Mouse (Mus musculus) monocyte, adult 5-6 weeks (primary cell): ENCODE measurements around the gene Psmd3. TPM values are rescaled to one million over a fixed set of nuclear protein-coding genes. Genes with fewer than 3 reads are reported as not detected.

ENCODE experiments used
- ATAC-seq: fragments of 153-309, 156-312 bp; replicated peaks from 2 replicates; pipeline ENCODE4 v1.8.0; 2017; ENCODE audit warnings: mild to moderate bottlenecking; ENCODE audit not compliant: low TSS enrichment, insufficient number of reproducible peaks, severe bottlenecking, poor library complexity, low FRiP score
- total RNA-seq: library from RNA; stranded (forward); fragments of 200-1000, 200-491, 200-594 nt; gene quantifications from 3 replicates; pipeline ENCODE4 v1.2.3, GENCODE M21; 2017

Psmd3 gene
- total RNA-seq, 1 experiment from 2014 or later: 37.4 TPM

- ATAC-seq: no peak
Measured at GRCm38 (mm10) chr11:98682811-98683210, 457 bp downstream of the Psmd3 start.

DNA sequence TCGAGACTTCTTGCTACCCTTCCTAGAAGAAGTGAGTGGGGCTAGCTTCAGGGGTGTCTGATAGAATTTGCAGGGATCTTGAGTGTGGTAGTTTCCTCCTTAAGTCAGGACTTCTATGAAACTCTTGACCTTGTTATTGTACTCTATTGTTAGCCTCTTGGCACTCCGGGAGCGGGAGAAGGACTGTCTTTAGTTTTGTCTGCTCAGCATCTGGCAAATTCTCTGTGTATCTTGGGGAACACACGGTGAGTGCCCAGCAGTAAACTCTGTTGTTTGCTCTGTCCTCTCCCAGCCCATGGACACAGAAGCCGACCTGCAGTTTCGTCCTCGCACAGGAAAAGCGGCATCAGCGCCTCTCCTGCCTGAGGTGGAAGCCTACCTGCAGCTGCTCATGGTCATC is 3.3 kb downstream of the Psmd3 start:
- no peak for ATAC-seq

DNA sequence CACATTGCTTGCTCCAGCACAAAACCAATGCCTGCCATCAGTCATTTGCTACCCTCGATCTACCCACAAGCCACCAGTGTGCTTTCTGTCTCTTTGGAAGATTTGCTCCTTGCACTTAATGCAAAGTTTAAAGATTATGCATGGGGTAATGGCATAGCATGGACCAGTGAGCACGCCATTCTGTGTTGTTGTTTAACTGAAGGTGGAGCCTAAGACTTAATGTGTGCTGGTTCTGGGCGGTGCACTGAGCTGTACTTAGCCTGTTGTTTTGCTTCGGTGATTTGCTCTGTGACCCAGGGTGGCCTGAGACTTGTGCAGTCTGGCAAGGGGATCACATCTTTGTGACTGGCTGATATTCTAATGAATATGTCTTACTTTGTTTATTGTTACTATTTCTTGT is 4.6 kb downstream of the Psmd3 start:
- no peak for ATAC-seq

DNA sequence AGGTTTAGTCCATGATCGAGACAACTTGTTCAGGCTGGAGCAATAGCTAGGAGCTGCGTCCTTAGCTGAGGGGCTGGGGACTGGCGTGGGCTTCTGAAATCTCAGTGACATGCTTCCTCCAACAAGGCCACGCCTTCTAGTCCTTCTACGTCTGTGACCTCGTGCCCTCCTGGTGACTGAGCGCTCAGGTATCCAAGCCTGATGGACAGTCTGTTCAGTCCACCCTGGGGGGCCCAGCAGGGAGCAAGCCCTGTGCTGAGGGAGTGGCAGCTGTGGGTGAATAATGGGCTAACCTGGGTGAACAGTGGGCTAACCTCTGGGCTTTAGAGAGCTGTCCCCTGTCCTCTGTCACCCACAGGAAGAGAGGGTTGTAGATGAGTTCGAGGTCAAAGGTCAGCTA is 5.7 kb downstream of the Psmd3 start:
- no peak for ATAC-seq

- ATAC-seq: no peak
Measured at GRCm38 (mm10) chr11:98693201-98693600, 10.8 kb downstream of the Psmd3 start.

DNA sequence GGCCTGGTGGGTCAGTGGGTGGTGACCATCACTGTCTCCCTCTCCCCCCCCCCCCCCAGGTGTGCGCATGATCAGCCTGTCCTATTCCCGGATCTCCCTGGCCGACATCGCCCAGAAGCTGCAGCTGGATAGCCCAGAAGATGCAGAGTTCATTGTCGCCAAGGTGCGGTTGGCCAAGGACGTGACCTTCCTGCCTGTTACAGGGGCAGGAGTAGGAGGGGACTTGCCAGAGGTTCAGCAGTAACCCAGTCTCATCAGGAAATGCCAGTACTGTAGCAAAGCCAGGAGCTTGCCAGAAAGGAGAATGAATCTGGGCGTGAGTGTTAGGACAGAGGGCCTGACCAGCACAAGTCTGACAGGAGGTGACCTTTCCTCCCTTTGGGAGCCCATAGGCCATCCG is 11.4 kb downstream of the Psmd3 start:
- ATAC-seq: no peak

DNA sequence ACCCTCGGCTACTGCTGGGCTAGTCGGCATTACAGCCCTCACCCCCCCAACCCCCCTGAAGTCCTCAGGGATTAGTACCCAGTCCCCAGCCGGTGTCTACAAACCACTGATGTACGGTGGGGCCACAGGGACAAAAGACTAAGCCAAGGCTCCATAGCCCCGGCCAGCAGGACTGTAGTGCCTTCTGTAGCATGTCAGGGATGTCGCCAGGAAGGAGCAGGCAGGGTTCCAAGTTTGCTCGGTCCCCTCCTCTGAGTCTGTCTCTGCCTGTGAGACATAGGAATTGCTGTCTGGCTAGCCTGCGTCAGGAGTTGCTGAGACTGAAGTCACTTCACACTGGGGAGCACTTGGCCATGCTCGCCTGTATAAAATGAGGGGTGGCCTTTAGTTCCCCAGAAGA is 11.9 kb downstream of the Psmd3 start:
- no peak for ATAC-seq

GRCm38 (mm10) chr11:98695408-98695807 is 13.1 kb downstream of the Psmd3 start:
- no peak for ATAC-seq

DNA sequence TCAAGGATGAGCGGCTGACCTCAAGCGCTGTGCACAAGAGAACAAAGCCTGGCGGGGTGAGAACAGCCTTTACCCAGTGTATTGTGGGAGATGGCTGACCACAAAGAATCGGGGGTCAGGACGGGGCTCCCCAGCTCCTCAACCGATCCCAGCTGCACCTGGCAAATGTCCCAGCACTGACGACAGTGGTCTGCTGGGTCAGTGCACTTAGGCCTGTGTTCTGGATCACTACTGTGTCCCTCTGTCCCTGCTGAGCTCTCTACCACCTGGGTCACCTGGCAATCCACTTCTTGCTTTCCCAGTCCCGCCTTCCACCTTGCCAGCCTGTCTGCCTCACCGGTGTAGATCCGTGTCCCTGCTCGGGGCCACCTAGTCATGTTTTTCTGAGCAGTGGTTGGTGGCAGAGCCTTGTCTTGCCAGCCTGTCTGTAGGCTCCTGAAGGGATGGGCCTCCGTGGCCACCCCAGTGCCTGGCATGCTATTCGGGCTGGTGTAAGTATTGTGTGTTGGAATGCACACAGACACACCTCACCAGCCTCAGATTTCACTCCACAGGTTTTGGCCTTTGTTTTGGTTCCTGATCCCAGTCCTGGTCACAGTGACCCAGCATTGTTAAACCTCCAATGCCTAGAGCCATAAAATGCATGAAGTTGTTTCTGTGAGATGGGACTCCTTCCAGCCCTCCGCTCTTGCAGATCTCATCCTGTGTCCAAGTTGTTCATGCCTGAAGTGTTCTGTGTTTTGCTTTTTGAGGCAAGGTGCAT is 14.3 kb downstream of the Psmd3 start:
- no peak for ATAC-seq

GRCm38 (mm10) chr11:98697225-98697624 is 14.9 kb downstream of the Psmd3 start:
- ATAC-seq: no peak

GRCm38 (mm10) chr11:98698849-98699640 is 16.7 kb downstream of the Psmd3 start:
- no peak for ATAC-seq

DNA sequence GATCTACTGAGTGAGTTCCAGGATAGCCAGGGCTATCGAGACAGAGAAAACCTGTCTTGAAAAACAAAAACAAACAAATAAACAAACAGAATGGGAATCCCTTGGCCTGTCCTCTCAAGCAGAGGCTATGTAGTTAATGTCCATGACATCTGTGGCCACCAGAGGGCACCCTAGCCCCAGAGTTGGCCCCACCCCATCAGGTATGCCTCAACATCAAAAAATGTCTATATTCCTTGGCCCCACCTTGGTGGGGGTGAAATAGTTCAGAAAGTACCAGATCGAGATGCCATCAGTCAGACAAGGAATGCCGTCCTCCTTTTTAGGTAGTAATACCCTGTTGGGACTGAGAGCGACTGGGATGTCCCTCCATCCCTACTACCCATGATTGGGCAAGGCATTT is 17.6 kb downstream of the Psmd3 start:
- ATAC-seq: peak; percentile 72

DNA sequence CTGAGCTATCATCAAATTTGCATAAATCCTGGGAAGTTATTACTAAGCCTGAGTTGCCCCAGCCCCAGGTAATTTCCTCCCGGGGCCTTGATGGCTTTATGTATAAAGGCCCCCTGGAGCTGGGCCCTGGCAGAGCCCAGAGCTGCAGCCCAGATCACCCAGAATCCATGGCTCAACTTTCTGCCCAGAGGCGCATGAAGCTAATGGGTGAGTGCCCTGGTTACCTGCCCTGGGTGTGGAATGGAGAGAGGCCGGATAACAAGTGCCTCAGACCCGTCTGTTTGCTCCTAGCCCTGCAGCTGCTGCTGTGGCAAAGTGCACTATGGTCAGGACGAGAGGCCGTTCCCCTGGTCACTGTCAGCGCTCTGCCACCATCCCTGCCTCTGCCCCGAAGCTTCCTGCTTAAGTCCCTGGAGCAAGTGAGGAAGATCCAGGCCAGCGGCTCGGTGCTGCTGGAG is 18.9 kb downstream of the Psmd3 start, which contains the start of gene Csf3:
Csf3 (plus strand) TSS at position 51 of the 458 bp plus-strand sequence.
- no peak for ATAC-seq

GRCm38 (mm10) chr11:98702323-98702722 is 20.0 kb downstream of the Psmd3 start:
- ATAC-seq: no peak

DNA sequence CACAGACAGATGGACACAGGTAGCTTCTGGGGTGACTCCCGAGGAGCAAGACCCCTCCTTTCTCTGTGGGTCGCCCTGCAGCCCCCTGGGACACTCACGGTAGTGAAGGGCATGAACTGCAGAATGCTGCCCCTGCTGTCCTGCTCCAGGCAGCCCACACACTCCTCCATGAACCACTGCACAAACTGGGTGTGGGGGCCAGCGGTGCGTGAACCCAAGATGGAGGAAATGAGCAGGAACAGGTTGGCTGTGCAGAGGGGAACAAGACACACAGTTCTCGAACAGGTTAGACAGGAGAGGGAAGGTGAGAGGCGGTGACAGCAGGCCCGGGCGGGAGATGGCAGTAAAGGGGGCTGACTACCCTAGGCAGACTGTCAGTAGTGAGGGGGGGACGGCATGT is 22.7 kb downstream of the Psmd3 start:
- ATAC-seq: no peak

DNA sequence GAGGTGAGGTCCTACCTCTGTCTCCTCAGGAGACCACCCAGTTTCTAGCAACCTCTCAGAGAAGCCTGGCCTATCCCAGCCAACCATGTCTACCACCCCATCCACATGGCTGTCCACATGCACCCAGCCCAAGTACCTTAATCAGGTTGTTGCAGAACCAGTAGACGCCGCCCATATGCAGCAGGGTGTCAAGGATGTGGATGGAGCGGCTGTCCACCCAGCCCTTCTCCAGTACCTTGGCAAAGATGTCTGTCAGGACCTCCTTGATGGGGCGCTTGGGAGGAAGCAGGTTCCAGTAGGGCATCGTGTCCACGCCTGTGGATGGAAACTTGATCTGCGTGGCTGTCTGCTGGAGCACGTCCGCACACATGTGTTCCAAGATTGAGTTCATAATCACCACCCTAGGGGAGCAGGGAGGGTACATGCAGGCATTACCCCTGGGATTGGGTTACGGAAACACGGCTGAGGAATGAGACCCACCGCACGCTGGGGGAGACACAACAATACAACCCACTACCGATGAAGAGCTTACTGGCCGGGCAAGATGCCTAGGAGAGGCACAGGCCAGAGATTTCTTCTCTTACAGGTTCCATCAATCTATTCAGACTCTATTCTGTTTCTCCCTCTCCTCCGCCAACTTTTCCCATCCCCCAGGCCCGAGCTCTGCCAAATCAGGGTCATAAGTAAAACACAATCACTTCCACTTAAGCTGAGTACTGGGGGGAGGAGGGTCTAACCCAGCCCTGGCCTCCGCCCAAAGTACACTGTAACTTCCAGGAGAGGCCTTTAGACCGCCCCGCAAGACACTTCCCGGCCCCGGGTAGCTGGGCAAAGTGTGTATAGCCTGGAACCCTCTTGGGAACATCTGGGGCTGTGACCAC is 25.3 kb downstream of the Psmd3 start:
- no peak for ATAC-seq

- peak; percentile 20; the same call in 1 of the 2 replicates for ATAC-seq
Measured at GRCm38 (mm10) chr11:98708282-98708956, 26.1 kb downstream of the Psmd3 start.

GRCm38 (mm10) chr11:98709001-98709741 is 26.8 kb downstream of the Psmd3 start:
- no peak for ATAC-seq
